9 mouse cellular contexts compared by ENCODE assay signal in genomic region chr10:12737926-12738325, GRCm38 (mm10).
A peak's percentile ranks its signal among the peaks of the same experiment; 100 is the strongest.
DNase-seq lines count a peak whose midpoint lies in the region; ATAC-seq lines count a peak whose summit lies in the region.
"Had no signal": no experiment of that assay in that cellular context is flagged by ENCODE, and none has a peak within 500 bp of the region (broad histone marks: within the 10 kb centered on the region; RNA-seq: fewer than 3 reads in every experiment).

No protein-coding gene starts in this region.

- intact Hi-C loops in heart, postnatal 25 days (cut with DNase I) = loop anchor here (5.0 kb wide), 2 partner anchors 129 to 184 kb away; partner anchors contain the start of gene Utrn

- peak overlapping the region; percentile 61 for H3K27ac ChIP-seq in heart, embryonic 15.5 days
- no peak overlapping the region for H3K27ac ChIP-seq in neural tube, embryonic 11.5 days (ENCODE audit: low read depth, low read length)
- no peak overlapping the region for H3K27ac ChIP-seq in neural tube, embryonic 15.5 days (replicated peaks)
- H3K27ac ChIP-seq in intestine, embryonic 16.5 days (ENCODE audit: low read length) = no peak overlapping the region
- H3K27ac ChIP-seq: liver, embryonic 13.5 days; midbrain, embryonic 15.5 days had no signal

- 51% methylated on average over 9 of the region's 9 CpGs for WGBS in heart, embryonic 15.5 days
- 74% methylated on average over 9 of the region's 9 CpGs for WGBS in neural tube, embryonic 11.5 days
- 75% methylated on average over 9 of the region's 9 CpGs for WGBS in neural tube, embryonic 15.5 days
- WGBS in intestine, embryonic 16.5 days = 67% methylated on average over 9 of the region's 9 CpGs

- H3K4me1 ChIP-seq in heart, embryonic 15.5 days (replicated peaks) = peaks cover 27% of the 10 kb centered on the region
- peaks cover 9% of the 10 kb centered on the region; the same call in 1 of the 2 replicates for H3K4me1 ChIP-seq in neural tube, embryonic 11.5 days (ENCODE audit: control insufficient read depth, insufficient read depth, low read length)
- peaks cover 5% of the 10 kb centered on the region for H3K4me1 ChIP-seq in neural tube, embryonic 15.5 days
- peaks cover 11% of the 10 kb centered on the region for H3K4me1 ChIP-seq in intestine, embryonic 16.5 days (ENCODE audit: control insufficient read depth, insufficient read depth, low read length)
- H3K4me1 ChIP-seq: liver, embryonic 13.5 days; midbrain, embryonic 15.5 days had no signal

- no peak overlapping the region for H3K4me2 ChIP-seq in heart, embryonic 15.5 days
- no peak overlapping the region for H3K4me2 ChIP-seq in neural tube, embryonic 11.5 days (ENCODE audit: low read depth)
- no peak overlapping the region for H3K4me2 ChIP-seq in neural tube, embryonic 15.5 days
- H3K4me2 ChIP-seq in intestine, embryonic 16.5 days (ENCODE audit: low read depth, low read length) = no peak overlapping the region
- H3K4me2 ChIP-seq: liver, embryonic 13.5 days; midbrain, embryonic 15.5 days had no signal

- peaks cover 44% of the 10 kb centered on the region for H3K36me3 ChIP-seq in heart, embryonic 15.5 days
- no peaks in the 10 kb centered on the region; the same call in 1 of the 2 replicates for H3K36me3 ChIP-seq in neural tube, embryonic 11.5 days (ENCODE audit: control insufficient read depth, insufficient read depth, low read length)
- 0 out of 2 replicates have a peak, but pooled peaks cover 3% of the 10 kb centered on the region for H3K36me3 ChIP-seq in neural tube, embryonic 15.5 days
- H3K36me3 ChIP-seq in intestine, embryonic 16.5 days (ENCODE audit: control insufficient read depth, insufficient read depth, low read length) = no peaks in the 10 kb centered on the region

- no peaks in the 10 kb centered on the region for H3K9me3 ChIP-seq in heart, embryonic 15.5 days (replicated peaks)
- H3K9me3 ChIP-seq in neural tube, embryonic 11.5 days (ENCODE audit: control insufficient read depth, low read length) = no peaks in the 10 kb centered on the region
- no peaks in the 10 kb centered on the region for H3K9me3 ChIP-seq in neural tube, embryonic 15.5 days (replicated peaks)
- H3K9me3 ChIP-seq in intestine, embryonic 16.5 days (ENCODE audit: control insufficient read depth, low read length) = no peaks in the 10 kb centered on the region
- H3K9me3 ChIP-seq: liver, embryonic 13.5 days; midbrain, embryonic 15.5 days had no signal

- peak; percentile 60; the same call in 1 of the 2 replicates for ATAC-seq in heart, embryonic 15.5 days (replicated peaks; ENCODE audit: insufficient number of reproducible peaks, insufficient read depth, low FRiP score, low read depth)
- ATAC-seq in neural tube, embryonic 11.5 days (ENCODE audit: insufficient read depth, low FRiP score, low TSS enrichment) = no peak
- no peak for ATAC-seq in neural tube, embryonic 15.5 days (ENCODE audit: low FRiP score)
- ATAC-seq in intestine, embryonic 16.5 days = peak; percentile 77
- ATAC-seq: midbrain, embryonic 15.5 days had no signal

- no peak for DNase-seq in heart, postnatal 25 days (ENCODE audit: low spot score)
- DNase-seq in neural tube, embryonic 11.5 days (ENCODE audit: low spot score) = peak; percentile 13
- peak; percentile 14 for DNase-seq in testis, postnatal 14 days (ENCODE audit: low spot score)
- DNase-seq in B cell, adult 2 months = no peak
- DNase-seq: liver, embryonic 13.5 days had no signal

- no peak overlapping the region for H3K4me3 ChIP-seq in heart, embryonic 15.5 days
- H3K4me3 ChIP-seq in neural tube, embryonic 11.5 days (ENCODE audit: low read depth, low read length) = no peak overlapping the region
- H3K4me3 ChIP-seq in neural tube, embryonic 15.5 days (replicated peaks) = no peak overlapping the region
- H3K4me3 ChIP-seq in intestine, embryonic 16.5 days (ENCODE audit: low read length) = no peak overlapping the region
- H3K4me3 ChIP-seq: liver, embryonic 13.5 days; midbrain, embryonic 15.5 days had no signal

- no peaks in the 10 kb centered on the region for H3K27me3 ChIP-seq in heart, embryonic 15.5 days
- H3K27me3 ChIP-seq in neural tube, embryonic 11.5 days (ENCODE audit: control insufficient read depth, insufficient read depth, low read length) = no peaks in the 10 kb centered on the region
- no peaks in the 10 kb centered on the region for H3K27me3 ChIP-seq in neural tube, embryonic 15.5 days (replicated peaks)
- no peaks in the 10 kb centered on the region for H3K27me3 ChIP-seq in intestine, embryonic 16.5 days (replicated peaks; ENCODE audit: control insufficient read depth, insufficient read depth, low read length)
- H3K27me3 ChIP-seq: liver, embryonic 13.5 days; midbrain, embryonic 15.5 days had no signal

- H3K9ac ChIP-seq in heart, embryonic 15.5 days = no peak overlapping the region
- H3K9ac ChIP-seq in neural tube, embryonic 11.5 days (ENCODE audit: low read length) = no peak overlapping the region
- no peak overlapping the region for H3K9ac ChIP-seq in neural tube, embryonic 15.5 days (replicated peaks)
- no peak overlapping the region for H3K9ac ChIP-seq in intestine, embryonic 16.5 days (ENCODE audit: low read depth, low read length)
- H3K9ac ChIP-seq: liver, embryonic 13.5 days; midbrain, embryonic 15.5 days had no signal

Comparison
In these comparisons a context has a peak if more than half of its experiments do, and no peak if none do; other contexts are left out.
1. ATAC-seq: peak in heart, embryonic 15.5 days (single experiment) and intestine, embryonic 16.5 days (single experiment); none in neural tube, embryonic 11.5 days (single experiment) and neural tube, embryonic 15.5 days (single experiment).
2. DNase-seq: peak in neural tube, embryonic 11.5 days (single experiment) and testis, postnatal 14 days (single experiment); none in heart, postnatal 25 days (single experiment) and B cell, adult 2 months (0 of 2).